In genomic region chr11:84724080-84724479, GRCm38 (mm10) we compare ENCODE assay signal across 8 mouse cellular contexts.
DNase-seq lines count a peak whose midpoint lies in the region; ATAC-seq lines count a peak whose summit lies in the region.

No protein-coding gene starts in this region.

- H3K36me3 ChIP-seq in kidney, embryonic 14.5 days (ENCODE audit: control insufficient read depth, insufficient read depth, low read length) = no peaks in the 10 kb centered on the region
- no peaks in the 10 kb centered on the region for H3K36me3 ChIP-seq in midbrain, embryonic 16.5 days (ENCODE audit: control insufficient read depth, insufficient read depth, low read length)

- H3K9ac ChIP-seq in kidney, embryonic 14.5 days (ENCODE audit: low read depth, low read length) = no peak overlapping the region
- no peak overlapping the region for H3K9ac ChIP-seq in midbrain, embryonic 16.5 days (ENCODE audit: low read depth, low read length)

- no peaks in the 10 kb centered on the region for H3K9me3 ChIP-seq in kidney, embryonic 14.5 days (ENCODE audit: control insufficient read depth, low read length)
- H3K9me3 ChIP-seq in midbrain, embryonic 16.5 days (replicated peaks; ENCODE audit: control insufficient read depth, low read length, poor library complexity, severe bottlenecking) = no peaks in the 10 kb centered on the region

- ATAC-seq in kidney, embryonic 14.5 days (ENCODE audit: low FRiP score, low TSS enrichment) = peak; percentile 60; the same call in 1 of the 2 replicates
- 0 out of 2 replicates have a peak, but pooled peaks have one; percentile 25 for ATAC-seq in erythroblast, adult 5-6 weeks (replicated peaks; ENCODE audit: low FRiP score, poor library complexity, severe bottlenecking)
- ATAC-seq in midbrain, embryonic 16.5 days = peak; percentile 46; the same call in 1 of the 2 replicates

- no peak for DNase-seq in kidney, adult 18-20 months
- peak; percentile 28 to 33 for DNase-seq in adrenal gland, postnatal 36 days
- peak; percentile 75 to 84 for DNase-seq in kidney, postnatal 4 days
- no peak for DNase-seq in c-Kit-positive CD71-positive TER-119-positive erythroid progenitor cells, embryonic 14.5 days (ENCODE audit: low spot score)
- no peak for DNase-seq in urinary bladder, adult 18-20 months (ENCODE audit: low spot score in 2 of 2)

- H3K27me3 ChIP-seq in kidney, embryonic 14.5 days (ENCODE audit: control insufficient read depth, insufficient read depth, low read length) = 0 out of 2 replicates have a peak, but pooled peaks cover 6% of the 10 kb centered on the region
- H3K27me3 ChIP-seq in midbrain, embryonic 16.5 days (ENCODE audit: control insufficient read depth, insufficient read depth, low read depth, low read length) = peaks cover 2% of the 10 kb centered on the region; the same call in 1 of the 2 replicates

- H3K4me3 ChIP-seq in kidney, embryonic 14.5 days (ENCODE audit: low read length) = no peak overlapping the region
- no peak overlapping the region for H3K4me3 ChIP-seq in midbrain, embryonic 16.5 days (ENCODE audit: low read depth, low read length)

- no peaks in the 10 kb centered on the region for H3K4me1 ChIP-seq in kidney, embryonic 14.5 days (ENCODE audit: control insufficient read depth, insufficient read depth, low read length)
- H3K4me1 ChIP-seq in midbrain, embryonic 16.5 days (ENCODE audit: control insufficient read depth, insufficient read depth, low read length) = peaks cover 17% of the 10 kb centered on the region

- H3K27ac ChIP-seq in kidney, embryonic 14.5 days (ENCODE audit: low read depth, low read length) = no peak overlapping the region
- H3K27ac ChIP-seq in midbrain, embryonic 16.5 days (ENCODE audit: low read length) = no peak overlapping the region

- WGBS in kidney, embryonic 14.5 days = 5% methylated on average over 18 of the region's 18 CpGs
- 5% methylated on average over 18 of the region's 18 CpGs for WGBS in midbrain, embryonic 16.5 days

- H3K4me2 ChIP-seq in kidney, embryonic 14.5 days (replicated peaks; ENCODE audit: low read depth, low read length) = no peak overlapping the region
- peak overlapping the region; percentile 25; the same call in 1 of the 2 replicates for H3K4me2 ChIP-seq in midbrain, embryonic 16.5 days (ENCODE audit: low read length)

Comparison
In these comparisons a context has a peak if more than half of its experiments do, and no peak if none do; other contexts are left out.
1. DNase-seq: peak in adrenal gland, postnatal 36 days (2 of 2) and kidney, postnatal 4 days (2 of 2); none in kidney, adult 18-20 months (single experiment), c-Kit-positive CD71-positive TER-119-positive erythroid progenitor cells, embryonic 14.5 days (single experiment) and urinary bladder, adult 18-20 months (0 of 2).
2. Peak in every context shown above with its lines, with median percentiles within 50 percentile points of each other: ATAC-seq.